Mouse (Mus musculus): ENCODE measurements around the gene Ebf1. TPM values are rescaled to one million over a fixed set of nuclear protein-coding genes. Genes with fewer than 3 reads are reported as not detected.

Ebf1 gene
- polyA plus RNA-seq, 1 experiment, result not detected

DNA sequence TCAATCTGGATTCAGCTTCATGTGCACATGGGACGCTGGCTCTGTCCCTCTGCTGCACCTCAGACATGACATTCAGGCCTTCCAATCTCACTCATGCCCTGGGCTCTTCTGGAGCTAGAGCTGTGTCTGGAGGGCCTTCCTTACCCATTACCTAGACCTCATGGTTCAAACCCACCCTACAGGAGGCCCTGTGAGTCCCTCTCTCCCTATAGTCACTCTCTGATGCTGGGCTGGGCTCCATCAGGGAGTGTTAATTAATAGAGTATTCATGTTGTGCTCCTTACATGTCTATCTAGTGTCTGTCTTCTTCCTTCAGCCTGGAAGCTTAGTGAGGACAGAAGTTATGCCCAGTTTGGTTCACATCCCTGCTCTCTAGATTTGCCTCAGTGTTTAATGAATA, 88.7 kb downstream of the Ebf1 start:
- Histone ChIP-seq H3K9me3 (ENCODE audit: control insufficient read depth, low read length) (no peaks in the 10 kb centered on the region), H3K36me3 (ENCODE audit: control insufficient read depth) (no peaks in the 10 kb centered on the region), H3K4me3 (replicated peaks) (no peak overlapping the region), H3K27me3 (ENCODE audit: control insufficient read depth) (no peaks in the 10 kb centered on the region), H3K4me1 (ENCODE audit: control insufficient read depth) (no peaks in the 10 kb centered on the region)
- TF ChIP-seq GATA1 (IDR thresholded peaks at IDR 0.05; ENCODE audit: low read length) (no peak), TAL1 (IDR thresholded peaks at IDR 0.05; ENCODE audit: low read length) (no peak)

DNA sequence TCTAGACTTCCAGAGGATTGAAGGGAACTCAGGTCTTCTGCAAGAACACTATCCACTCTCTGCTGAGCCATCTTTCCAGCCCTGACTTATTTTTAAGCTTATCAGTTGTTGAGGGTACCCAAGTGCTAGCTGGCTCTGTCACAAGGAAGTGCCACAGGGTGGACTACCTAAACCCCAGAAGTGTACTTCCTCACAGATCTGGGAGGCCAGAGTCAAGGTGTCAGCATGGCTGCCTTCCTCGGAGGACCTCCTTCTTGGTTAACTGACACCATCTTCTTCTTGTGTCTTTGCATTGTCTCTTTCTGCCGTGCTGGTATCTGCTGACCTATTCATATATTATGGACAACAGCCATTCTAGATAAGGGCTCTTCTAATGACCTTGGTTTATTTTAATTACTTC, 89.3 kb downstream of the Ebf1 start:
- TF ChIP-seq GATA1 (IDR thresholded peaks at IDR 0.05; ENCODE audit: low read length) (no peak), TAL1 (IDR thresholded peaks at IDR 0.05; ENCODE audit: low read length) (no peak)

DNA sequence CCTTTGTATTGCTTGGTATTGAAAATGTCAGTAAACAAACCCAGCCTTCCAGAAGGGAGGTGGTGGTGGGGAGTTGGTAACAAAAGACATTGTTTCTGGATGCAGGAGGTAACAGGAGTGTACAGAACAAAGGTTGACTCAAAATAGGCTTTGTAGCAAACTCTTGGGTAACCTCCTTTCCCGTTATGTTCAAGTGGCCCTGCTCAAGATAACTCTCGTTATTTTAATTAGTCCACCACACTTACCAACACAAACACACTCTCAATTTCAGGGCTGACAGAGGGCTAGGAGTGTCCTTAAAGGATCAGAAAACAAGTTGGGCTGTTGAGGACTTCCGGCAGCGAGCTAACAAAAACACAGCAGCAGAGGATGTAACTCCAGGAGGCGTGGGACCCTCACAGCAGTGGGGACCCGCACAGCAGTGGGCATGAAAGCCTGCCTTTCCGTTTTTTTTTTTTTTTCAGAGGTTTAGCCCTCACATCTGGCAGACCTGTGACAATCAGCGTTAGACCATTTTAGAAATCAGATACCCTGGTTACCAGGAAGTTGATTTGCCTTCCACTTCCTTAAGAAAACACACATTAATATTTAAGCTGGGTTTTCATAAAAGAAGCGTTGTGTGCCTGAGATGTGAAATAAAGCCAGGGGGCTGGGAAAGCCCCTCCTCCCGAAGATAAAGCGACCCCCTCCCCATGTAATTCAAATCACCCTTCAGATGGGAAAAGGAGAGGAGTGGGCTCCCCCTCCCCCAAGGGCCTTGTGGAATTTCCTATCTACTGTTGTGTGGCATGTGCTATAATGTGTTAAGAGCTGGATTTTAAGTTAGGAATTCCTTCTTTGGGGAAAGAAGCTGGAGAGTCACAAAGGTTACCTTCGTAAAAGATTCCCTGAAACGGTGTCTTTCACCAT, 90.5 kb downstream of the Ebf1 start:
- Histone ChIP-seq H3K4me3 (replicated peaks) (no peak overlapping the region), H3K4me1 (ENCODE audit: control insufficient read depth) (no peaks in the 10 kb centered on the region), H3K27me3 (ENCODE audit: control insufficient read depth) (no peaks in the 10 kb centered on the region), H3K9me3 (ENCODE audit: control insufficient read depth, low read length) (no peaks in the 10 kb centered on the region), H3K36me3 (ENCODE audit: control insufficient read depth) (no peaks in the 10 kb centered on the region)
- TF ChIP-seq GATA1 (IDR thresholded peaks at IDR 0.05; ENCODE audit: low read length) (no peak), TAL1 (IDR thresholded peaks at IDR 0.05; ENCODE audit: low read length) (no peak)

More for the DNA sequence above, 89.3 kb downstream of the Ebf1 start:
- Histone ChIP-seq H3K36me3 (ENCODE audit: control insufficient read depth) (no peaks in the 10 kb centered on the region), H3K4me3 (replicated peaks) (no peak overlapping the region), H3K9me3 (ENCODE audit: control insufficient read depth, low read length) (no peaks in the 10 kb centered on the region), H3K27me3 (ENCODE audit: control insufficient read depth) (no peaks in the 10 kb centered on the region), H3K4me1 (ENCODE audit: control insufficient read depth) (no peaks in the 10 kb centered on the region)

DNA sequence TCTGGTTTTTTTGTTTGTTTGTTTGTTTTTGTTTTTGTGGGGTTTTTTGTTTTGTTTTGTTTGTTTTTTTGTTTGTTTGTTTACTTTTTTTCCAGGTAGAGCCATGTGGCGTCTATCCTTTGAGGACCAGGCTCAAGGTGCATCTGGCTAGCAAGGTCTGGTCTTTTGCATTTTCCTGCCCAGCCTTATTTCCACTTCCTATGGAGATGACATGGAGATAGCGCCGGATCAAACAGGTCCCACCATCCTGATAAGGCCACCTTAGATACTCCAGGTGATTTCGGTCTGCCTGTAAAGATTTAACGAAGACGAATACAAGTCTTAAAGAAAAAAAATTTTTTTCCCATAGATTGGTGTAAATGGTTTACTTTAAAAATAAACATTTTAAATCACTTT, 91.2 kb downstream of the Ebf1 start:
- no peaks in the 10 kb centered on the region for H3K4me1 ChIP-seq (ENCODE audit: control insufficient read depth)
- H3K9me3 ChIP-seq (ENCODE audit: control insufficient read depth, low read length), result no peaks in the 10 kb centered on the region
- no peaks in the 10 kb centered on the region for H3K27me3 ChIP-seq (ENCODE audit: control insufficient read depth)
- no peak overlapping the region for H3K4me3 ChIP-seq (replicated peaks)
- TF ChIP-seq GATA1 (IDR thresholded peaks at IDR 0.05; ENCODE audit: low read length), result no peak
- no peaks in the 10 kb centered on the region for H3K36me3 ChIP-seq (ENCODE audit: control insufficient read depth)

DNA sequence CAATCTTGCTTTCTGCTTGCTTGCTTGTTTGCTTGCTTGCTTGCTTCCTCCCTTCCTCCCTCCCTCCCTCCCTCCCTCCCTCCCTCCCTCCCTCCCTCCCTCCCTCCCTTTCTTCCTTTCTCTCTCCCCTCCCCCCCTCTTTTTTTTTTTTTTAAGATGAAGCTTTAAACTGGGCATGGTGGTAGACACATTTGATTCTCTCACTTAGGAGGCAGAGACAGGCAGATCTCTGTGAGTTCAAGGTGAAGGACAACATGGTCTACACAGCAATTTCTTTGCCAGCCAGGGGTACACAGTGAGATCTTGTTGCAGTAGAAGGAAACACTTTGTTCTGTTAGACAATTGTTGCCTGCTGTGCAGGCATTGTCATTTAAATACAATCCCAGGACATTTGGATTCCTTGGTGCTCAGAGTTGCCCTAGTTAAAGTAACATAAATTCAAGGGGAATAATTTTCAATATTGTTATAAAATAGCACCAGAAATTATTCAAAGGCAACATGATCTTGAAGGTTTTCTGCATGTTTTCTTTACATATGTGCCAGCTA, 92.0 kb downstream of the Ebf1 start:
- no peaks in the 10 kb centered on the region for H3K36me3 ChIP-seq (ENCODE audit: control insufficient read depth)
- H3K9me3 ChIP-seq (ENCODE audit: control insufficient read depth, low read length), result no peaks in the 10 kb centered on the region
- no peak for TF ChIP-seq TAL1 (IDR thresholded peaks at IDR 0.05; ENCODE audit: low read length)
- TF ChIP-seq GATA1 (IDR thresholded peaks at IDR 0.05; ENCODE audit: low read length), result no peak
- H3K27me3 ChIP-seq (ENCODE audit: control insufficient read depth), result no peaks in the 10 kb centered on the region
- H3K4me3 ChIP-seq (replicated peaks), result no peak overlapping the region
- H3K4me1 ChIP-seq (ENCODE audit: control insufficient read depth), result no peaks in the 10 kb centered on the region

DNA sequence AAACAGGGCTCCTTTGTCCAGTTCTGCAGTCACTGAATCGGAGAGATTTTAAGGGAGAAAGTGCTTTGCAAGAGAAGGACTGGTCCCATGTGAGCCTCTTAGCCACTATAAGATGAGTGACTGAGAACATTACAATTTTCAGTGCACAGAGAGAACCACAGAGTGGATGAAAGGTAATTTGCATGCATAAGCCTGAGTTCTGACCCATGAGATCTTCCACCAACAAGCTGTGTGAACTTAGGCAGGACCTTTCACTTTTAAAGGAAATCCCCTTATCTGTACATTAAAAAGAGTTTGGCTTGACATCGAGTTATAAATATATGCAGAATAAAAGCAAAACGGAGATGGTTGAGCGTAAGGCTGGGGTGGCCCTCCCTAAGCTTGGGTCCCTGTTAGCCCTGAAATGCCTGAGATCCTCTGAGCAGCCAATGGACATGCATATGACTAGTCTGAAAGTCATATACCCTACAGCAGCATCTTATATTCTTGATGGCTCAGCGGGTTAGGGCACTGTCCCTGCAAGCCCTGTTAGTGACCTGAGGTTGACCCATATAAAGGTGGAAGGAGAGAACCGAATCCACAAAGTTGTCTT, 92.8 kb downstream of the Ebf1 start:
- no peak overlapping the region for H3K4me3 ChIP-seq (replicated peaks)
- no peak for TF ChIP-seq GATA1 (IDR thresholded peaks at IDR 0.05; ENCODE audit: low read length)
- TF ChIP-seq TAL1 (IDR thresholded peaks at IDR 0.05; ENCODE audit: low read length), result no peak
- no peaks in the 10 kb centered on the region for H3K36me3 ChIP-seq (ENCODE audit: control insufficient read depth)
- H3K4me1 ChIP-seq (ENCODE audit: control insufficient read depth), result no peaks in the 10 kb centered on the region
- no peaks in the 10 kb centered on the region for H3K27me3 ChIP-seq (ENCODE audit: control insufficient read depth)
- H3K9me3 ChIP-seq (ENCODE audit: control insufficient read depth, low read length), result no peaks in the 10 kb centered on the region

DNA sequence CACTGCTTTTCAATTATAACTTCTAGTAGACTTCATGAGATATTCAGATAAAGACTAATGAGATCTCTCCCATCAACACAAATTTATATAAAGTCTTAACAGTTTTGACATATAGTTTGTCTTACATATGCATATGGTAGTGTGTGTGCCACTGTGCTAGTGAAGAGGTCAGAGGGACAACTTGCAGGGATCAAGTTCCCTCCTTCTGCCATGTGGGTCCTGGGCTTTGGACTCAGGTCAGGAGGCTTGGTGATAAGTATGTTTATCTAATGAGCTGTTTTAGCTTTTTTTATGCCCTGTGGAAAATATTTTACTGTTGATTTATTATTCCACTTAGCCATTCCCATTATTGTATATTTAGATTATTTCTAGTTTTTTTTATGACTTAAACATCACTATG, 93.7 kb downstream of the Ebf1 start:
- TF ChIP-seq TAL1 (IDR thresholded peaks at IDR 0.05; ENCODE audit: low read length) (no peak), GATA1 (IDR thresholded peaks at IDR 0.05; ENCODE audit: low read length) (no peak)
- Histone ChIP-seq H3K4me3 (replicated peaks) (no peak overlapping the region), H3K27me3 (ENCODE audit: control insufficient read depth) (no peaks in the 10 kb centered on the region), H3K36me3 (ENCODE audit: control insufficient read depth) (no peaks in the 10 kb centered on the region), H3K4me1 (ENCODE audit: control insufficient read depth) (no peaks in the 10 kb centered on the region), H3K9me3 (ENCODE audit: control insufficient read depth, low read length) (no peaks in the 10 kb centered on the region)

DNA sequence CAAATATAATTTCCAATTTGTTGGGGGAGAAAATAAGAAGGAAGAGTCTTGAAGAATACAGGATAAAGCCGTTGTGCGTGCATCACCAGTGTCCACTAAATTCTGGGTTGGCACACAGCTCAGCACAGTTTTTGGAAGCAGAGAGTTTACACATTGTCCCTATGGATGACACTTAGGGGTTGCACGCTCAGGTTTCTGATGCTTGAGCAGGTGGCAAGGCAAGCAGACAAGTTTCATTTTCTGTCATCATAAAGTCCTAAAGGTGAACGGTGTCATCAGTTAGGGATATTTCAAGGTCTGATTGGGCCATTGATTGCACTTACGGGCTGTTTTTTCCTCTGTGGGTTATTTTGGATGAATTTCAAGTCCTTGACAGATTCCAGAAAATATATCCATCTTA, 97.1 kb downstream of the Ebf1 start:
- Histone ChIP-seq H3K36me3 (ENCODE audit: control insufficient read depth) (no peaks in the 10 kb centered on the region), H3K4me1 (ENCODE audit: control insufficient read depth) (no peaks in the 10 kb centered on the region), H3K27me3 (ENCODE audit: control insufficient read depth) (no peaks in the 10 kb centered on the region), H3K9me3 (ENCODE audit: control insufficient read depth, low read length) (no peaks in the 10 kb centered on the region), H3K4me3 (replicated peaks) (no peak overlapping the region)
- TF ChIP-seq GATA1 (IDR thresholded peaks at IDR 0.05; ENCODE audit: low read length), result no peak
- TF ChIP-seq TAL1 (IDR thresholded peaks at IDR 0.05; ENCODE audit: low read length), result no peak

DNA sequence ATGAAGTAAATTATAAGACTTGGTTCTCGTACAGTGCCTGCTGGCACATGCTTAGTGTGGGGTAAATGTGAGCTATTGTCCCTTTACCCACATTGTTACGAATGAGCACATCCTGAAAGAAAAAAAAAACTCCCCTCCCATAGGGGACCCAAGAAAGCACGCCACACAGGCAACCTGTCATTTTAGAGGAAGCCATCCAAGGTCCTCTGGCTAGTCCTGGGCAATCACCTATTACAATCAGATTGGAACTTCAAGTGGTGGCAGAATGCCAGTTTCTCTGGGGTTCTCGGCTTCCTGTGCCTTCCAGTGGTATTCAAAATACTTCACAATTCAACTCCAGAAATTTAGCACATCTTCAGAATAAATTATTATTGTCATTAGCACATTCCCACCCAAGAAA, 98.7 kb downstream of the Ebf1 start:
- Histone ChIP-seq H3K4me3 (replicated peaks) (no peak overlapping the region), H3K4me1 (ENCODE audit: control insufficient read depth) (no peaks in the 10 kb centered on the region), H3K27me3 (ENCODE audit: control insufficient read depth) (no peaks in the 10 kb centered on the region), H3K36me3 (ENCODE audit: control insufficient read depth) (no peaks in the 10 kb centered on the region), H3K9me3 (ENCODE audit: control insufficient read depth, low read length) (no peaks in the 10 kb centered on the region)
- TF ChIP-seq TAL1 (IDR thresholded peaks at IDR 0.05; ENCODE audit: low read length), result no peak
- no peak for TF ChIP-seq GATA1 (IDR thresholded peaks at IDR 0.05; ENCODE audit: low read length)

All from erythroblast, embryonic 14.5 days (primary cell).